In genomic region chr2:59652702-59653101, GRCm38 (mm10) we compare ENCODE assay signal across 15 mouse cellular contexts. TPM values are rescaled to one million over a fixed set of nuclear protein-coding genes. Genes with fewer than 3 reads are reported as not detected.
DNase-seq lines count a peak whose midpoint lies in the region; ATAC-seq lines count a peak whose summit lies in the region.
"Had no signal": no experiment of that assay in that cellular context is flagged by ENCODE, and none has a peak within 500 bp of the region (broad histone marks: within the 10 kb centered on the region; RNA-seq: fewer than 3 reads in every experiment).

No protein-coding gene starts in this region.

- H3K27me3 ChIP-seq in intestine, embryonic 16.5 days (replicated peaks; ENCODE audit: control insufficient read depth, insufficient read depth, low read length) = no peaks in the 10 kb centered on the region
- no peaks in the 10 kb centered on the region for H3K27me3 ChIP-seq in intestine, embryonic 15.5 days (replicated peaks)
- peaks cover 3% of the 10 kb centered on the region; the same call in 1 of the 2 replicates for H3K27me3 ChIP-seq in liver, embryonic 15.5 days

- 78% methylated on average over 5 of the region's 5 CpGs for WGBS in intestine, embryonic 16.5 days
- 76% methylated on average over 5 of the region's 5 CpGs for WGBS in intestine, embryonic 15.5 days
- WGBS in liver, embryonic 15.5 days (ENCODE audit: insufficient replicate concordance) = 31% methylated on average over 5 of the region's 5 CpGs

- DNase-seq in 416B (ENCODE audit: low read depth) = peak; percentile 88
- peak; percentile 25 for DNase-seq in T-cell, adult 2 months (ENCODE audit: low spot score)
- DNase-seq in urinary bladder, postnatal 36 days (ENCODE audit: low spot score in 2 of 2) = no peak
- no peak for DNase-seq in frontal cortex, adult 2 months (ENCODE audit: extremely low spot score in 1 of 2, low spot score in 1 of 2)
- DNase-seq: adrenal gland, postnatal 36 days; cerebellum, adult 2 months; heart, adult 18-20 months; layer of hippocampus, postnatal 36 days; thymus, postnatal 14 days had no signal

- no peaks in the 10 kb centered on the region for H3K36me3 ChIP-seq in intestine, embryonic 16.5 days (ENCODE audit: control insufficient read depth, insufficient read depth, low read length)
- H3K36me3 ChIP-seq in intestine, embryonic 15.5 days = no peaks in the 10 kb centered on the region
- no peaks in the 10 kb centered on the region for H3K36me3 ChIP-seq in liver, embryonic 15.5 days (replicated peaks)
- H3K36me3 ChIP-seq: hindbrain, embryonic 10.5 days had no signal

- no peaks in the 10 kb centered on the region for H3K9me3 ChIP-seq in intestine, embryonic 16.5 days (ENCODE audit: control insufficient read depth, low read length)
- no peaks in the 10 kb centered on the region for H3K9me3 ChIP-seq in intestine, embryonic 15.5 days
- H3K9me3 ChIP-seq in liver, embryonic 15.5 days (replicated peaks) = no peaks in the 10 kb centered on the region
- H3K9me3 ChIP-seq: hindbrain, embryonic 10.5 days had no signal

- no peak overlapping the region for H3K4me2 ChIP-seq in intestine, embryonic 16.5 days (ENCODE audit: low read depth, low read length)
- H3K4me2 ChIP-seq in intestine, embryonic 15.5 days (replicated peaks) = no peak overlapping the region
- no peak overlapping the region for H3K4me2 ChIP-seq in liver, embryonic 15.5 days
- H3K4me2 ChIP-seq: midbrain, embryonic 11.5 days had no signal

- H3K9ac ChIP-seq in intestine, embryonic 16.5 days (ENCODE audit: low read depth, low read length) = no peak overlapping the region
- no peak overlapping the region for H3K9ac ChIP-seq in intestine, embryonic 15.5 days
- no peak overlapping the region for H3K9ac ChIP-seq in liver, embryonic 15.5 days

- H3K4me3 ChIP-seq in intestine, embryonic 16.5 days (ENCODE audit: low read length) = no peak overlapping the region
- no peak overlapping the region for H3K4me3 ChIP-seq in intestine, embryonic 15.5 days (replicated peaks)
- H3K4me3 ChIP-seq in liver, embryonic 15.5 days (replicated peaks) = no peak overlapping the region
- H3K4me3 ChIP-seq: hindbrain, embryonic 10.5 days had no signal

- peak overlapping the region; percentile 56 for H3K27ac ChIP-seq in intestine, embryonic 16.5 days (ENCODE audit: low read length)
- H3K27ac ChIP-seq in intestine, embryonic 15.5 days = no peak overlapping the region
- 0 out of 2 replicates have a peak overlapping the region, but pooled peaks have one; percentile 3 for H3K27ac ChIP-seq in liver, embryonic 15.5 days (replicated peaks)

- H3K4me1 ChIP-seq in intestine, embryonic 16.5 days (ENCODE audit: control insufficient read depth, insufficient read depth, low read length) = peaks cover 17% of the 10 kb centered on the region
- H3K4me1 ChIP-seq in intestine, embryonic 15.5 days (replicated peaks) = peaks cover 11% of the 10 kb centered on the region; the same call in 1 of the 2 replicates
- no peaks in the 10 kb centered on the region; the same call in 1 of the 2 replicates for H3K4me1 ChIP-seq in liver, embryonic 15.5 days (replicated peaks)

- no peak; the same call in 1 of the 2 replicates for ATAC-seq in intestine, embryonic 16.5 days
- ATAC-seq in intestine, embryonic 15.5 days = no peak; the same call in 1 of the 2 replicates
- no peak for ATAC-seq in liver, embryonic 15.5 days (ENCODE audit: insufficient read depth)
- ATAC-seq: CD4-positive, CD25-positive, alpha-beta regulatory T cell, adult 4 months had no signal

RNA-seq across cellular contexts. Expression of gene Tanc1, which starts 40.9 kb away (rescaled TPM):
- 20.8 and 21.5 TPM in 2 replicates for polyA plus RNA-seq in intestine, embryonic 16.5 days (2015; fragmentation: Nextera tagmentation; extraction: Ambion mirVana)
- polyA plus RNA-seq in intestine, embryonic 15.5 days (2015; fragmentation: Nextera tagmentation; extraction: Ambion mirVana) = 19.8 and 24.1 TPM in 2 replicates
- 2.4 and 3.2 TPM in 2 replicates for polyA plus RNA-seq in liver, embryonic 15.5 days (2015; fragmentation: Nextera tagmentation; extraction: Ambion mirVana)
- polyA plus RNA-seq in frontal cortex, adult 2 months (2012; rRNA removed) = 8.2 and 10.2 TPM in 2 replicates

Comparison
In these comparisons a context has a peak if more than half of its experiments do, and no peak if none do; other contexts are left out.
1. DNase-seq: peak in 416B (single experiment) and T-cell, adult 2 months (single experiment); none in urinary bladder, postnatal 36 days (0 of 2) and frontal cortex, adult 2 months (0 of 2).